Mouse (Mus musculus): ENCODE results near the gene Myadm. TPM values are rescaled to one million over a fixed set of nuclear protein-coding genes. Genes with fewer than 3 reads are reported as not detected.
"Not testable (repeated sequence)": the region's sequence is repeated elsewhere in the genome, so short reads cannot be mapped to it uniquely, and the experiment has no call there.

Myadm gene
- polyA plus RNA-seq, 1 experiment from 2014 or later = 220 TPM

- WGBS = 1% methylated on average over 6 of the region's 6 CpGs
- Histone ChIP-seq H3K4me1 (ENCODE audit: control insufficient read depth in 2 of 2, insufficient read depth in 2 of 2, low read length in 2 of 2) (peaks cover 17 to 32% of the 10 kb centered on the region in 2 experiments), H3K9ac (ENCODE audit: low read length) (peak overlapping the region; percentile 92), H3K27ac (replicated peaks in 1 of 2; ENCODE audit: control insufficient read depth in 1 of 2, insufficient read depth in 1 of 2, low read depth in 2 of 2, low read length in 2 of 2) (peak overlapping the region; percentile 91 to 97), H3K4me2 (ENCODE audit: low read length) (peak overlapping the region; percentile 74), H3K4me3 (ENCODE audit: control insufficient read depth in 1 of 2, insufficient read depth in 1 of 2, low read depth in 1 of 2, low read length in 2 of 2) (peak overlapping the region; percentile 73 to 91), H3K36me3 (ENCODE audit: control insufficient read depth, insufficient read depth, low read length) (peaks cover 28% of the 10 kb centered on the region), H3K9me3 (ENCODE audit: control insufficient read depth, low read length) (no peaks in the 10 kb centered on the region), H3K27me3 (ENCODE audit: control insufficient read depth, insufficient read depth, low read length) (no peaks in the 10 kb centered on the region)
- ATAC-seq (ENCODE audit: insufficient number of reproducible peaks, insufficient read depth, low FRiP score, low read depth) = peak; percentile 15; the same call in 1 of the 2 replicates
Observed at GRCm38 (mm10) chr7:3291197-3291596, 2.3 kb downstream of the Myadm start.

DNA sequence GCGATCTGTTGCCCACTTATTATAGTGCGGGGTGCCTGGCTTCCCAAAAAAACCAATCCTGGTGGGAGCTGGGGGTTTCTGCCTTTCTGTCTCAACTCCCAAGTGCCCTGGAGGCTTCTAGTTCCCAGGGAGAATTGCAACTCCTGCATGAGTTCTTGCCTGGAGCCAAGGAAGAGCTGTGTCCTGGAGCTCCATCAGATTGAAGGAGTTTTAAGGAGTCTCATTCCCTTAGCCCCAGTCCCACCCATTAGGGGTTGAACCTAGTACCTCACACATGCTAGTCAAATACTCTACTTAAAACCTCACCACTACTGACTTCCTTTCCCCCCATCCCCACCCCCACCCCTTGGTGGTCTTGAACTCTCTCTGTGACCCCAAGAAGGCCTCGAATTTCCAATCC, 2.9 kb downstream of the Myadm start:
- H3K4me2 ChIP-seq (ENCODE audit: low read length) = peak overlapping the region; percentile 74
- no peak for ATAC-seq (ENCODE audit: insufficient number of reproducible peaks, insufficient read depth, low FRiP score, low read depth)
- WGBS = 37% methylated on average over 3 of the region's 3 CpGs
- peak overlapping the region; percentile 91 to 97 for H3K27ac ChIP-seq (replicated peaks in 1 of 2; ENCODE audit: control insufficient read depth in 1 of 2, insufficient read depth in 1 of 2, low read depth in 2 of 2, low read length in 2 of 2)
- H3K9ac ChIP-seq (ENCODE audit: low read length) = peak overlapping the region; percentile 92
- H3K4me1 ChIP-seq (ENCODE audit: control insufficient read depth in 2 of 2, insufficient read depth in 2 of 2, low read length in 2 of 2) = peaks cover 18 to 34% of the 10 kb centered on the region in 2 experiments
- peaks cover 34% of the 10 kb centered on the region for H3K36me3 ChIP-seq (ENCODE audit: control insufficient read depth, insufficient read depth, low read length)
- peak overlapping the region; percentile 73 to 91 for H3K4me3 ChIP-seq (ENCODE audit: control insufficient read depth in 1 of 2, insufficient read depth in 1 of 2, low read depth in 1 of 2, low read length in 2 of 2)
- H3K9me3 ChIP-seq (ENCODE audit: control insufficient read depth, low read length) = no peaks in the 10 kb centered on the region
- H3K27me3 ChIP-seq (ENCODE audit: control insufficient read depth, insufficient read depth, low read length) = no peaks in the 10 kb centered on the region

GRCm38 (mm10) chr7:3292271-3292670, 3.4 kb downstream of the Myadm start:
- H3K9me3 ChIP-seq (ENCODE audit: control insufficient read depth, low read length); H3K27me3 ChIP-seq (ENCODE audit: control insufficient read depth, insufficient read depth, low read length); ATAC-seq (ENCODE audit: insufficient number of reproducible peaks, insufficient read depth, low FRiP score, low read depth): not testable (repeated sequence)
- Histone ChIP-seq H3K4me1 (ENCODE audit: control insufficient read depth in 2 of 2, insufficient read depth in 2 of 2, low read length in 2 of 2) (peaks cover 19 to 39% of the 10 kb centered on the region in 2 experiments), H3K4me3 (ENCODE audit: control insufficient read depth in 1 of 2, insufficient read depth in 1 of 2, low read depth in 1 of 2, low read length in 2 of 2) (peak overlapping the region; percentile 73 to 91), H3K9ac (ENCODE audit: low read length) (peak overlapping the region; percentile 92), H3K4me2 (ENCODE audit: low read length) (peak overlapping the region; percentile 74), H3K36me3 (ENCODE audit: control insufficient read depth, insufficient read depth, low read length) (peaks cover 39% of the 10 kb centered on the region), H3K27ac (replicated peaks in 1 of 2; ENCODE audit: control insufficient read depth in 1 of 2, insufficient read depth in 1 of 2, low read depth in 2 of 2, low read length in 2 of 2) (peak overlapping the region; percentile 91 to 97)
- WGBS = 42% methylated on average over 11 of the region's 12 CpGs

GRCm38 (mm10) chr7:3292791-3293190, 3.9 kb downstream of the Myadm start:
- no peaks in the 10 kb centered on the region for H3K9me3 ChIP-seq (ENCODE audit: control insufficient read depth, low read length)
- H3K27me3 ChIP-seq (ENCODE audit: control insufficient read depth, insufficient read depth, low read length) = no peaks in the 10 kb centered on the region
- H3K4me3 ChIP-seq (ENCODE audit: control insufficient read depth in 1 of 2, insufficient read depth in 1 of 2, low read depth in 1 of 2, low read length in 2 of 2) = peak overlapping the region; percentile 55 to 73
- peak overlapping the region; percentile 74 for H3K4me2 ChIP-seq (ENCODE audit: low read length)
- H3K36me3 ChIP-seq (ENCODE audit: control insufficient read depth, insufficient read depth, low read length) = peaks cover 44% of the 10 kb centered on the region
- H3K4me1 ChIP-seq (ENCODE audit: control insufficient read depth in 2 of 2, insufficient read depth in 2 of 2, low read length in 2 of 2) = peaks cover 23 to 44% of the 10 kb centered on the region in 2 experiments
- WGBS = 0% methylated on average over 14 of the region's 14 CpGs
- H3K27ac ChIP-seq (replicated peaks in 1 of 2; ENCODE audit: control insufficient read depth in 1 of 2, insufficient read depth in 1 of 2, low read depth in 2 of 2, low read length in 2 of 2) = peak overlapping the region; percentile 77 to 97
- peak; percentile 79 for ATAC-seq (ENCODE audit: insufficient number of reproducible peaks, insufficient read depth, low FRiP score, low read depth)
- H3K9ac ChIP-seq (ENCODE audit: low read length) = peak overlapping the region; percentile 92

DNA sequence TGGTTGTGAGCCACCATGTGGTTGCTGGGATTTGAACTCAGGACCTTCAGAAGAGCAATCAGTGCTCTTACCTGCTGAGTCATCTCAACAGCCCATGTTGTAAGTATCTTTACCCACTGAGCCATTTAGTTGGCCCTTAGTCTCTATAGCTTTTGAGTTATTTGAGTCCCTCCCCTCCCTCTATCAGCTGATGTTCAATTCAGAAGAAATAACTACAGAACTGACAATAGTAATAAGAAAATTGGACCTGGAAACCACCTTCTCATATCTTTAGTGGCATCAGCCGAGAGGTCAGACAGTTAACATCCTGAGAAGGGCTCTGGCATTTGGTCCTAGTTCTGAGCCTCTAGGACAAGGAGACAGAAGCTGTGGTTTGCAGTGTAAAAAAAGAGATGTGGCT, 5.9 kb downstream of the Myadm start:
- H3K4me1 ChIP-seq (ENCODE audit: control insufficient read depth in 2 of 2, insufficient read depth in 2 of 2, low read length in 2 of 2) = peaks cover 21 to 61% of the 10 kb centered on the region in 2 experiments
- WGBS = 78% methylated on average over 1 of the region's 1 CpGs
- peaks cover 64% of the 10 kb centered on the region for H3K36me3 ChIP-seq (ENCODE audit: control insufficient read depth, insufficient read depth, low read length)
- ATAC-seq (ENCODE audit: insufficient number of reproducible peaks, insufficient read depth, low FRiP score, low read depth) = no peak
- no peaks in the 10 kb centered on the region for H3K9me3 ChIP-seq (ENCODE audit: control insufficient read depth, low read length)
- no peak overlapping the region for H3K27ac ChIP-seq (replicated peaks in 1 of 2; ENCODE audit: control insufficient read depth in 1 of 2, insufficient read depth in 1 of 2, low read depth in 2 of 2, low read length in 2 of 2)
- H3K9ac ChIP-seq (ENCODE audit: low read length) = no peak overlapping the region
- no peaks in the 10 kb centered on the region for H3K27me3 ChIP-seq (ENCODE audit: control insufficient read depth, insufficient read depth, low read length)
- H3K4me2 ChIP-seq (ENCODE audit: low read length) = peak overlapping the region; percentile 0; the same call in 1 of the 2 replicates
- peak overlapping the region in 1 of 2 experiments; percentile 7; a peak in 1 of 4 replicates for H3K4me3 ChIP-seq (ENCODE audit: control insufficient read depth in 1 of 2, insufficient read depth in 1 of 2, low read depth in 1 of 2, low read length in 2 of 2)

DNA sequence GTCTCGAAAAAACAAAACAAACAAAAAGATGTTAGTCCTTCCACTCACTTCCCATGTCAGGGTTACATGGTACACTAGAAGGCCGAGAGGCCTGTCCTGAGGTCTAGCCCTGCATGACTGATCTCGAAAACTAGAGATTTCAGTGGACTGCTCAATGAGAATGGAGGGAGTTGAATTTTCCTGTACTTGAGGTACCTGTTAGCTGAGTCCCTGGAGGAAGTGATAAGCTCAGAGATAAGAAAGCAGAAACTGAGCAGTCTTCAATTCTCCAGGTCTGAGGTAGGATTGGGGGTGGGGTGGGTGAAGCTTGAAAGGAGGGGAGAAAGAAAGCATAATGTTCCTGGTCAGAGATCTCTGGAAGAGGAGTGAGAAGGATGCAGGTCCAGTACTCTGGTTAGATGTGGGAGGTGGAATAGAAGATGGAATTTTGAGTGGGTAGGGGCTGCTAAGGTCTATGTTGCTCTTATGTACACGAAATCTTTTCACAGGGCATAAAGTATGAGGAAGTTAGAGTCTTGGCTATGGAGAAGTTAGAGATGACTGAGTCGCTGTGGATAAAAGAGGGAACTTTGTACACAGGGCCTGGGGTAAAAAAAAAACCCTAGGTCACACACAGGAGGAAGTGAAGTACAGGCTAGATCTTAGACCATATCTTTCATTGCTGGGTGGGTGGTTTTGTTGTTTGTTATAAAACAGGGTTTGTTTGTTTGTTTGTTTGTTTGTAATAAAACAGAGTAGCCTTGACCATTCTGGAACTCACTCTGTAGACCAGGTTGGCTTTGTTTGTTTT, 6.6 kb downstream of the Myadm start:
- no peaks in the 10 kb centered on the region for H3K9me3 ChIP-seq (ENCODE audit: control insufficient read depth, low read length)
- H3K4me3 ChIP-seq (ENCODE audit: control insufficient read depth in 1 of 2, insufficient read depth in 1 of 2, low read depth in 1 of 2, low read length in 2 of 2) = no peak overlapping the region
- H3K27me3 ChIP-seq (ENCODE audit: control insufficient read depth, insufficient read depth, low read length) = no peaks in the 10 kb centered on the region
- no peak overlapping the region for H3K9ac ChIP-seq (ENCODE audit: low read length)
- peaks cover 70% of the 10 kb centered on the region for H3K36me3 ChIP-seq (ENCODE audit: control insufficient read depth, insufficient read depth, low read length)
- peaks cover 20 to 61% of the 10 kb centered on the region in 2 experiments for H3K4me1 ChIP-seq (ENCODE audit: control insufficient read depth in 2 of 2, insufficient read depth in 2 of 2, low read length in 2 of 2)
- no peak for ATAC-seq (ENCODE audit: insufficient number of reproducible peaks, insufficient read depth, low FRiP score, low read depth)
- 0 out of 4 replicates have a peak overlapping the region, but pooled peaks of 1 of the 2 experiments have one; percentile 14 for H3K27ac ChIP-seq (replicated peaks in 1 of 2; ENCODE audit: control insufficient read depth in 1 of 2, insufficient read depth in 1 of 2, low read depth in 2 of 2, low read length in 2 of 2)
- 82% methylated on average over 5 of the region's 5 CpGs for WGBS
- H3K4me2 ChIP-seq (ENCODE audit: low read length) = peak overlapping the region; percentile 25; the same call in 1 of the 2 replicates

GRCm38 (mm10) chr7:3296711-3297110, 7.8 kb downstream of the Myadm start:
- H3K4me2 ChIP-seq (ENCODE audit: low read length) = peak overlapping the region; percentile 37; the same call in 1 of the 2 replicates
- 86% methylated on average over 16 of the region's 16 CpGs for WGBS
- ATAC-seq (ENCODE audit: insufficient number of reproducible peaks, insufficient read depth, low FRiP score, low read depth) = no peak
- no peaks in the 10 kb centered on the region for H3K9me3 ChIP-seq (ENCODE audit: control insufficient read depth, low read length)
- H3K36me3 ChIP-seq (ENCODE audit: control insufficient read depth, insufficient read depth, low read length) = peaks cover 70% of the 10 kb centered on the region
- no peak overlapping the region for H3K4me3 ChIP-seq (ENCODE audit: control insufficient read depth in 1 of 2, insufficient read depth in 1 of 2, low read depth in 1 of 2, low read length in 2 of 2)
- H3K9ac ChIP-seq (ENCODE audit: low read length) = no peak overlapping the region
- no peaks in the 10 kb centered on the region for H3K27me3 ChIP-seq (ENCODE audit: control insufficient read depth, insufficient read depth, low read length)
- H3K27ac ChIP-seq (replicated peaks in 1 of 2; ENCODE audit: control insufficient read depth in 1 of 2, insufficient read depth in 1 of 2, low read depth in 2 of 2, low read length in 2 of 2) = no peak overlapping the region
- peaks cover 18 to 54% of the 10 kb centered on the region in 2 experiments for H3K4me1 ChIP-seq (ENCODE audit: control insufficient read depth in 2 of 2, insufficient read depth in 2 of 2, low read length in 2 of 2)
